Mouse (Mus musculus) brain, adult 2 months (tissue): Measurements from ENCODE around the gene Iars.

Experiments
- DNase-seq: peaks from one replicate; pipeline ENCODE4 v3.0.0; 2011; ENCODE audit warnings: low read depth, low spot score

The Iars gene

DNA sequence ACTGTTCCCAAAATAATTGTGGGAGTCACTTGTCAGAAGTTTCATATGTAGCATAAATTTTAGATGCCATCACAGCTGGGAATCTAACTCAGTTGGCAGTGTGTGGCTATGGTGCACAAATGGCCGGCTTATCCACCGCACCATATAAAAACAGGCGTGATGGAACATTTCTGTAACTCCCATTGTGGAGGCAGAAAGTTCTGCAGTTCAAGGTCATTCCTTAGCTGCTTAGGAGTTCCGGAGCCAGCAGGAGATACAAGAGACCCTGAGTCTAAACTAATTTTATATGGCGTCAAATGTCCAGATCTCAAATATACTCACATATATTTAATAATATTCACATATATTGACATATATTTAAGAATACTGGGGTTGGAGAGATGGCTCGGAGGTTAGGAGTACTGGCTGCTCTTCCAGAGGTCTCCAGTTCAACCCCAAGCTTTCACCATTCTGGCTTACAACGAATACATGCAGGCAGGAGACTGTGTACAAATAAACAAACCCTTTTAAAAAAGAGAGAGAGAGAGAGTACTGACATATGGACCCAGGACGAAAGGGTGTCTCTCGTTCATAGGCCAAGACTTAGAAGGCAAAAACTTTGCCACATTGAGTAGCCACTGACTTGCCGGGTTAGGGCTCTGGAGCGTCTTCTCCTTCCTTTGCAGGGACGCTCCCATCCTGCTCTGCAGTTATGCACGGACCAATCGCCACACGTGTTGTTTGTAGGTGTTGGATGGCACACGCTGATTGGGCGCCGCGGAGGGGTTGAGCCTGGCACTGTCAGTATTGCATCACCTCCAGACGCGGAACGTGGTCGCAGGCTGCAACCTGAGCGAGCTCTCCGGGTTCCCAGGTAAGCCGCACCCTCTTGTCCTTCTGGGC is at the start of gene Iars:
TSS of gene Iars (plus strand) at position 750 of the 882 bp plus-strand sequence.
- peak; percentile 100 for DNase-seq

DNA sequence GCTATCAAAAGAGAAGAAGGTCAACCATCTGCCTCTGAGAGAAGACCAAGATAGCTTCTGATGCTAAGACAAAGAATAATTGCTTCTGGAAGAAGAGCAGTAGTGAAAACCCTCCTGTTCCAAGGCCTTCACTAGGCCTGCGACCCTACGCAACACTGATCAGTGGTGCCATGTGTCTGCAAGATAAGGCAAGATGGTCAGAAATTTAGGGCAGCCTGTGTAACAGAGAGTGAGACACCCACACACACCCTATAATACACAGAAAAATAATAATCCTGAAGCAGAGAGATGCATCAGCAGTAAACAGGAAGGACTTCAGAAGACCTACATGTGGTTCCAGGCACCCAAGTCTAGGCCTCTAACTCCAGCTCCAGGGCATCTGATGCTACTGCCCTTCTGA is 41.9 kb upstream of the Iars start:
- DNase-seq = no peak

DNA sequence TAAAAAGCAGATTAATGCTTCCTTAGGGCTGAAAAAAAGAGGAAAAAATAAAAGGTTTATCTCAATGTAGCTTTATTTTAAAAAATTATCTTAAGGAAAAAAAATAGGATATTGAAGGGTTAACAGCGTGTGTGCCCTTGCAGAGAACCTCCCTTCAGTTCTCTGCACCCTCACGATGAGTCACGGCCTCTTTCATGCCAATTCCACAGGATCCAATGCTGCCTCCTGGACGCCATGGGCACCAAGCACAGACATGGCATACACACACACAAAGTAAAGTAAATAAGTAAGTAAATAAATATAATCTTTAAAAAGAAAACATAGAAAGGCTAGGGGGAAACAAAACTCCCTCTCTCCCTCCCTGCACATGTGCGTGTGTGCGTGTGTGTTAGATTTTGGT is 39.2 kb upstream of the Iars start:
- DNase-seq = no peak

DNA sequence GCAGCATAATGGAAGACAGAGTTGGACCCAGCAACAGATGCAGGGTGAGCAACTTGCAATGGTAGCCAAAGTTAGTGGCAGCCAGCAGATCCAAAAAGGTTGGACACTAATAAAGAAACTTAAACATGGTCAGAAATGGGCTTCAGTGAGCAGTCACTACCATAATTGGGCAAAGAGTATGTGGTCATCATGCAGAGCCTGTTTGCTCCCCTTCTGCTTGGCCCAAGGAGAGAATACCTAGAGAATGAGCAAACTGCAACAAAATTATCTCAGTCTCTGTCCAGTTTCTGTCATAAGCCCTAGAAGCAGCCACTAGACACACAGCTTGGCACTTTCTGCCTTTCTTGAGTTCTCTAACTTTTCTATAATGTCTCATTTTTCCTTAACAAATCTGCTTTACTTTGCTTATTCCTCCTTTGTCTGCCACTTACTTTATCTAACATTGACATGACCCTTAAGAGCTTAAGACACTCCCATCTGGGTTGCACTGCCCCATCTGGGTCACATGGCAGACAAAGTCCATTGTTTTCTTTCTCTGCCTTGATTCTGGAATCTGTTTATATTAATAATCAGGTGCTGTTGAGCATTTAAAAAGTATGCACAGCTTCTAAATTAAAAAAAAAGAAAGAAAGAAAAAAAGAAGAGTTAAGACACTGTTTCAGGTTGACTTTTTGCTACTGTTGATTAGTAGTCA is 38.1 kb upstream of the Iars start:
- no peak for DNase-seq

DNA sequence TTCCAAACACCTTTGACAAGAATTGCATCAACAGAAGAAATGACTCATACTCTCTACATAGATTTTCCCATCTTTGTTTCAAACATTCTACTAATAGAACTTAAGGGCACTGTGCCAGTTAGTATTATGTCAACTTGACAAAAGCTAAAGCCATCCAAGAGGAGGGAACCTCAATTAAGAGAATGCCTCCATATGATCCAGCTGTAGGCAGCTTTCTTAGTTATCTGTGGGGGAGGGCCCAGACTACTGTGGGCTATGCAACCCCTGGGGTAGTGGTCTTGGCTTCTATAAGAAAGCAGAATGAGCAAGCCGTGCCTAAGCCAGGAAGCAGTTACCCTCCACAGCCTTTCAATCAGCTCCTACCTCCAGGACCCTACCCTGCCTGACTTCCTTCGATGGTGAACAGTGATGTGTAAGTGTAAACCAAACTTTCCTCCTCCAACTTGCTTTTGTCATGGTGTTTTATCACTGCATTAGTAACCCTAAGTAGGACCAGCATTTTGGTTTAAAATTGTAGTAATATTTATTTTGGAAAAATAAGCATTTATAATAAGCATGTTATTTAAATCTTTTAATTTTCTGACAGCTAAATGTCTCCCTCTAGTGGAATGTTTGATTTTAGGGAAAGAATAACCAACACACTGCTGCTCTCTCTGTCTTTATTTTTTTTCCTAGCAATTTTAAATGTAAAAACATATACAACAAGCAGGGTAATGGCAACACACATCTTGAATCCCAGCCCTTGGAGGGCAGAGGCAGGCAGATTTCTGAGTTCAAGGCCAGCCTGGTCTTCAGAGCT is 37.0 kb upstream of the Iars start:
- DNase-seq = peak; percentile 69

DNA sequence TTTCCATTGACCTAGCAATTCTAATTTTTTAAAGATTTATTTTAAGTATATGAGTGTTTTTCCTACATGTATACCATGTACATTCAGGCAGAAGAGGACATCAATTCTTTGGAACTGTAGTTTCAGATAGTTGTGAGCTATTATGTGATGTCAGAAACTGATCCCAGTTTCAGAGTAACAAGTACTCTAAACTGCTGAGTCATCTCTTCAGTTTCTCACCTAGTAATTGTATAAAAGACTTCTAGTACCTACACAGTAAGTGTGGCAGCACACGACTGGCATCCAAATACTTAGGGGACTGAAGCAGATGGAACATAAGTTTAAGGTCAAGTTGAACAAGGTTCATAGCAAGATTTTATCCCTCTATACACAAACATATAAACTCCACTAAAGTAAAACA is 35.9 kb upstream of the Iars start:
- DNase-seq = no peak

DNA sequence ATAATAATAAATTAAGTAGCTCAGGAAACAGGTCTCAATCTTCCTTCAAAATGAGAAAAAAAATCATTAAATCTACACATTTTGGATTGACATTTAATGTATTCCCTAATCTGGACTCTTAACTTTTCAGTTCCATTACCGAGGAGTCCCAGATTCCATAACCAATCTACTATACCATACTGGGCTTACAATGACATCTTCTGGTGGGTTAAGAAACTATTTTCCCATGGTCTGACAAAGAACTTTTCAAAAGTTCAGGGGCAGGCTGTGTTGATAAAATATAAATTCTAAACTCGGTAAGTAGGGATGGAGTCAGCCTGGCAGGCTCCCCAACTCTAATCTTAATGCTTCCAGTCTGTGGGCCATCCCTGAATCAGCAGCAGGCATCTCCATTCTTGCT is 30.8 kb upstream of the Iars start:
- no peak for DNase-seq

DNA sequence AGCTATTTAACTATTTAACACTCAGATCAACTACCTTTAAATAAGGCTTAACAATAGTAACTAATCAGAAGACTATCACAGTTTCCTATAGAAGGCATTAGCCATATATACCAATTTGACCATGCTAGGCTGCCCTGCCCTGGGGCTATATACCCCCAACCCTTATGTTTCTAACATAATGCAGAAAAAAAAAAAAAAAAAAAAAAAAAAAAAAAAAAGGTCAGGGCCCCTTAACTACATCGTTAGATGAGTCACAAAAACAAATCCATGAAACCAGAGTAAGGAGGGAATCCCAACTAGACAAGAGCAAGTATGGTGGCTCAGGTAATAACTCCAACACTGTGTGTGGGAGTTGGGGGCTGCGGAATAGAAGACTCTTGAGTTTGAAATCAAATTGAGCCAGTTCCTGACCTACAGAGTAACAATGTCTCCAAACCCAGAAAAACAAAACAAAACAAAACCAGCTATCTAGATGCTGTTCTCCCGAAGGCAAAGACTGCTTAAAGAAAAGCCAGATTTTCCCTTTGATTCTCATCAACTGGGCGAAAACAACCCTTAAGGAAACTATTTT is 30.0 kb upstream of the Iars start:
- DNase-seq = no peak

DNA sequence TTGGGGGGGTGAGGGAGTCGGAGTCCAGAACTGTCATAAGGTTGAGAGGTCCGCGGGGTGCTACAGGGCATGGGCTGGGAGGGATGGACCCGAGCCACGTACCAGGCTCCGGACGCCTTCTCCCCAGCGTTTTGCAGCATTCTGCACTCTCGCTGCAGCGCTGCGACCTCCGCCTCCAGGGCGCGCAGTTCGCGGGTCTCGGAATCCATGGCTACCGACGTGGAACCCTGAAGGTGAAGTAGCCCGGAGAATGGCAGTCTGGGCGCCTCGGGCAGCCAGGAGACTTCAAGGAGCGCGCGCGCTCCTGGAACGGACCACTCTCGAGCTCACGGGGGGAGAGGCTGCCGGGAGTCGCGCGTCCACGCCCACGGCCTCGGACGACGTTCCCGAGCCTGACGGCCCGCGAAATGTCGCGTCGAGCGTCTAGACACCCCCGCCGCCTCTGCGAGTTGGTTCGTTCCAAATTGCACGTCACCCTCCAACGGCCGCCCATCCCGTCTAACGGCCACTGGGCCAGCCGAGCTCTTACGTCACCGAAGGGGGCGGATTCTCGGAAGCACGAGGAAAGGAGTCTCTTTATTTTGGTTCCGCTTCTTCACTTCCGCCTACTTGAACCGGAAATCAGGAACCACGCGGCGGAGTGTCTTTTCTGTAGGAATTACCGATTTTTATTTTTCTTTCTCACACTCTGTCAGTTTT is 29.3 kb upstream of the Iars start, which contains the start of the genes Cenpp and Nol8:
TSS of gene Cenpp (minus strand) at position 305 of the 699 bp plus-strand sequence.
TSS of gene Nol8 (plus strand) at position 598 of the 699 bp plus-strand sequence.
- DNase-seq = peak; percentile 100

DNA sequence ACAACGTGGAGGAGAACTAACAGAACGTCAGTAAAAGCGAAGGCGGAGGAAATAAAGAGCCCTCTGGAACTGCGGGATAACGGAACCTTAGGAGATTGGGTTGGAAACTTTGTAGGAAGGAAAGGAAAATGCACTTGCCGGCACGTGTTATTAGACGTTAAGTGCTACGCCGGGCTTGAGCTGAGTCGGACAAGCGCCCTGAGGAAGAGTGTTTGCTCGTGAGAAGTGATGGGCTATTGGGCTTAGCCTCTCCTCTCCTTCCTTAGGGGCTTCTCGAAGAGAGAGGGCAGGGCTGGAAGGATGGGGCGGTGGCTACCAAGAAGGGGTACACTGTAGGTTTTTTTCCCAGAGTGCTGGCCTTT is 28.7 kb upstream of the Iars start:
- no peak for DNase-seq

DNA sequence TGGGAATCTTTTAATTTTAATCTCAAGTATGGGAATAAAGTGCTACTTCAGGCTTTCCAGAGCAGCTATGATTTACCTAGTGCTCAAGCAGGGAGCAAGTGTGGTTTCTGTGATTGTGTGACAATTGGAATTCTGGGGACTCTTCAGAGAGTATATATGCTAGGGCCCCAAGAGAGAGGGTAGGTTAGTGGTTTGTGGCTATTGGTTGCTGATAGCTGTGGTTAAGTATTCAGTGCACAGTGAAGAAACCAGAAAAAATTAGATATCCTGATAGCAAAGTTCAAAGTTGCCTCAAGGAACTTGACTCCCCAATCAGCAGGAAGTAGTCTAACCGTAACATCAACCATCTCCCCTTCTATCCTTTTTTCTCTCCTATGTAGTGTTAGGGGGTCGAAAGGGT is 4.1 kb upstream of the Iars start:
- no peak for DNase-seq

DNA sequence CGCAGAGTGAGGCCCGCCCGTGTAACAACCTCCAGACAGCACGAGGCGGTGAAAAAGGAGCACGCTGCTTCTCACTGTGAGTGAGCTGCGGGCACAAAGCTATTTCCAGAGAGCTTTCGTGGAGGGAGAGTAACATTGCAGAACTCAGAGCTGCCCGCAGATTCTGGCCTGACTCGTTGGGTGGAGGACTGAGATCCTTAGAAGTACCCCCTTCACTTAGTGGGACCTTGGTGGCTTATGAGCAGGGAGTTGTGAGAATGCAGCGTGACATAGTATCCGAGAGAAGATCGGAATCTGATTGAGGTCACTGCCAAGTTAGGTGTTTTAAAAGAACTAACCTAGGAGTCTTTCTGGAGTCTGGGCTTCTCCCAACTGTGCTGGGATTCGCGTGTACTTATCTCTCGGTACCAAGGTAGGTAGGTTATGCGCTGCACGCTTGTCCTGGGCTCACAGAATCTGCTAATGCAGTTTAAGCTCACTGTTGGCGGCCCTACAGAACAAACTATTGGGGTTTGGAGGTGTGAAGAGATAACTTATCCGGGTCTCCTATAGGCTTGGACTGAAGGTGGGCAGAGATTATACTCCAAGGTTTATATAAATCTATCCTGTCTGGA is 440 bp downstream of the Iars start:
- no peak for DNase-seq

DNA sequence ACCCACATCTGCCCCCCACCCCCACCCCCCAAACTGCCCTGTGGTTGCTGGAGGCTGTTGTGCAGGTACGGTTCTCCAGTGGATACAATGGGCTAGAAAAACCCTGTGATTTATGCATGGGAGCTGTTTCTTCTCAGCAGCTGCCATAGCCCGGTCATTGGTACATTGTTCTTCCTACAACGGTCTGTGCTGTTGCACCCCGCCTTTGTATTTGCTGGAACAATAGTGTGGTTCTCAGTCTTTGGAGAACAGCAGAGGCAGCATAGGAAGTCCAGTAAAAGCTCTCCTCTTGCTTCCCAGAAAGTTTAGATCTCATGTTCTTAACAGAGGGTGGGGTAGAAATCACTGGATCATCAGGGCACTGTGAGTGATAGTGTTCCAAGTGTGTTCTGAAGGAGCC is 2.4 kb downstream of the Iars start:
- DNase-seq = peak; percentile 69

DNA sequence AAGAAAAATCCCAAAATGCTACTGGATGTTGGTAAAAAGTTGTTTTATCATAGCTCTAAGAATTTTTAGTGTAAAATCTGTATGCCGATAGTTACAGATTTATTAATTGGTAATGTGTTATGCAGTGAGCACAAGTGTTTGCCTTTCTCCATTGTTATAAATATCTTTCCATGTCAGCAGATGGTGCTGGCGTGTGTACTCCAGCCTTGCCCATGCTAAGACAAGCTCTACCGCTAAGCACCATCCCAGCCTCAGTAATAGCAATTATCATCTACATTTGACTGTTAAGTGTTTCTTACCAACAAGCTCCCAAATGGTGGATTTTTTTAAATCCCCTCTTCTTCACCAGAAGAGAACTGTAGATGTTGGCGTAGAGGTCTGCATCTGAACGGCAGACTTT is 9.2 kb downstream of the Iars start:
- peak; percentile 20 for DNase-seq

DNA sequence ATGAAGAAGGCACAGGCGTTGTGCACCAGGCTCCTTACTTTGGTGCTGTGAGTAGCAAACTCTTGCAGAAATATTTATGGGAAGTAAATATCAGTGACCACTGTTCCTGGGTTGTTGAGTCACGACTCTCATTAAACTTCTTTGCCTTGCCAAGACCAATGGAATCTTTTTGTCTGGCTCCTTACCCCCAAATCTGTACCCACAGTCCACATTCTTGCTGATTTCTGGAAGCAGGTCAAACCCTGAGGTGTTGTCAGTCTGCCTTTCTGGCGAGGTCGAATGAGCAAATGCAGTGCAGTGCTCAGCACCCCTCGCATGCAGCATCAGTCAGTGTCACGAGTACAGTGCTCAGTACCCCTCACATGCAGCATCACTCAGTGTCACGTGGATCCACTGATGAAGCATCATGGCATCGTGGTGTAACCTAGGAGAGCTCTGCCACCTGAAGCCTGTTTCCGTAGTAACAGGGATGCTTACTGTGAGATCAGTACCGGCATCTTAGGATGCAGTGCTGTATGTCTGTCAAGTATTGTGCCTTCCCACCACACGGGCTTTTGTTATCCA is 21.4 kb downstream of the Iars start:
- peak; percentile 24 for DNase-seq

DNA sequence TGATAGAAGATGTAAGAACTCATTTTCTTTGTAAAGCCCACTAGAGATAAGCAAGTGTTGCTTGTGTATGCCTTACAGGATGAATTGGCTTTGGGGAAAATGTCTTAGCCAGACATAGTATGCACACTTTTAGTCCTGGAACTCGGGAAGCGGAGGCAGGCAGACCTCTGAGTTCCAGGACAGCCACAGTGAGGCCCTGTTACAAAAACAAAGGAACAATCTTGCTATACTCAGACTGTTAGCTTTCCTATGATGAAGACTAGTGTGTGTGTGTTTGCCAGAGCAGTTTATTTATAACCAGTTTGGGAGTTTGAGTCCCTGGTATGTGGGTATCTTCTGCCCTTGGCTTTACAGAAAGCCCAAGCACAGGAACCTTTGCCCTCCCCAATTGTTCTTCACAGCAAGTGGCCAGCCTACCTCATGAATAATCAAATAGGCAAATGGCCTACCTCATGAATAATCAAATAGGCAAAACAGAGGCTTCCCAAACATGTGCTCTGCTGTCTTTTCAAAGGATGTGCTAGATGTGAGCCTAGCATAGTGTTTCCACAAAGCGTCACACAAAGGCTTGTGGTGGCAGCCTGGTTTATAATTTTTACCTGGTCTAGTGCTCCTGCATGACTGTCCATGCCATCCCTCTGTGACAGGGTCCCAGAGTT is 24.3 kb downstream of the Iars start:
- no peak for DNase-seq

DNA sequence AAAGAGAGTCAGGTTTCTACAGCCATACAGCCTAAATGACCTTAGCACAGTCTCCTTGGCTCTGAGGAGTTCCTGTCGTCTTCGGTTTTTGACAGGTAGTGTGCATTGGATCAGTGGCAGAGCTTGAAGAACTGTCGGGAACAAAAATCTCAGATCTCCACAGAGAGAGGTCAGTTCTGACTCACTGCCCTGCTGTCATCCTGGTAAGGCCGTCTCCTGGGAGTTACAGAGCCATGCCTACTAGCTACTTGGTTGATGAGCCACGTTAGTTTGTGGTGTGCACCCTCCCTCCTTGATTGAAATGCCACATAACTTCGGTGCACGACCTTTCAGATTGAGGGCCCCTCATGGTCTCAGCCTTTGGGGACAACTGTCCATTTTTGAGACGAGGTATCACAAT is 26.4 kb downstream of the Iars start:
- DNase-seq = no peak

DNA sequence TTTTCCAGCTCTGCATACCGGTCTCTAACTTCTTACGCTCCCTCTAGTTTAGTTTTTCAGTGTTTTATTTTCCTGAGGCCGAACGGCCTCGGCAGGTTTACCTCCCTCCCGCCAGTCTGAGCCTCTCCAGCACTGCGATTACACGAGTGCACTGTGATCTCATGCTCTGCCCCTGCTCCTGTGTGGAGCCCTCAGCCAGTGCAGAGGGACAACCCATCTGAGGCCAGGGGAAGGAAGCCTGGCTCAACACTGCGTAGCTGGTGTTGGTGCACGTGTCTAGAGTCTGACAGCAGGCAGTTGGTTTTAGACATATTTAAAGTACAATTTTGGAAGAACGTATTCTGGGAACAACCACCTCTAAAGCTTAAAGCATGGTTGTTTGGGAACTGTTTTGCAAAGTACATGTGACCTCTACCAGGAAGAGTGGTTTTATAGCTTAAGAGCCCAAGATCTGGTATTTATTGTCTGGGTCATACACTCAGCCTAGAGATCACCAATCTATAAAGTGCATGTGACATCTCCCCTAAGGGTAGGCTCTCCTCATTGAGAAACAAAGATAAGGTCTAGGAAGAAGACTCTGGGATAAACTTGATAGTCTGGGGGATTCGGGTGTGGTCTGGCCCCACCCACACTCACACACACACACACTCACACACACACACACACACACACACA is 30.3 kb downstream of the Iars start:
- DNase-seq = no peak

DNA sequence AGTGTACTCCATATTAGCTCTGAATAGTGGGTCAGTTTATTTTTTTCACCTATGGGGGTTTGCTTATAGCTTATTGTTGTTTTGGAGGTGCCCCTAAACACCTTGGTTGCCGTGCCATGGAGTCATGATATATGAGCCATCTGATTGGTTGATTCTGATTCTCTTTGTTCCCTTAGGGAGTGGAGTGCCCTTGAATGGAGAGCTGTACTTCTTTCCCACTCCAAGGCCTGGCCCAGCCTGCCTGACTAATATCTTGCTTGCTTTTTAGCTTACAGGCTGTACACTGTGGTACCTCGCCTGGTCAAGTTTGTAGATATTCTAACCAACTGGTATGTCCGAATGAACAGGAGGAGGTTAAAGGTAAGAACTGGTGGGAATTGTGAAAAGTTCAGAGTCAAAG is 37.4 kb downstream of the Iars start:
- DNase-seq = no peak
